Mouse (Mus musculus): ENCODE results near the gene Kif13a.

Kif13a gene

DNA sequence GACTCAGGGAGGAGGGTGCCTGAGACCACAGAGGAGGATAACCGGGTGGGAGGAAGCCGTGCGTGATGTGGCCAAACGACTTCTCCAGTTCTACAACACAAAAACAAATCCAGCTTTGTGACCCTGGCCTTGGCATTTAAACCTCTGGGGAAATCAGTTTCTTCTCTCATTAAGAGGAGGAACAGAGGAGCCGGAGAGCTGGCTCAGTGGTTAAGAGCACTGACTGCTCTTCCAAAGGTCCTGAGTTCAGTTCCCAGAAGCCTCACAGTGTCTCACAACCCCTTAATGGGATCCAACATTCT lies 44.0 kb downstream of the Kif13a start:
- no peak for ATAC-seq (ENCODE audit: insufficient number of reproducible peaks, low FRiP score, low TSS enrichment)

DNA sequence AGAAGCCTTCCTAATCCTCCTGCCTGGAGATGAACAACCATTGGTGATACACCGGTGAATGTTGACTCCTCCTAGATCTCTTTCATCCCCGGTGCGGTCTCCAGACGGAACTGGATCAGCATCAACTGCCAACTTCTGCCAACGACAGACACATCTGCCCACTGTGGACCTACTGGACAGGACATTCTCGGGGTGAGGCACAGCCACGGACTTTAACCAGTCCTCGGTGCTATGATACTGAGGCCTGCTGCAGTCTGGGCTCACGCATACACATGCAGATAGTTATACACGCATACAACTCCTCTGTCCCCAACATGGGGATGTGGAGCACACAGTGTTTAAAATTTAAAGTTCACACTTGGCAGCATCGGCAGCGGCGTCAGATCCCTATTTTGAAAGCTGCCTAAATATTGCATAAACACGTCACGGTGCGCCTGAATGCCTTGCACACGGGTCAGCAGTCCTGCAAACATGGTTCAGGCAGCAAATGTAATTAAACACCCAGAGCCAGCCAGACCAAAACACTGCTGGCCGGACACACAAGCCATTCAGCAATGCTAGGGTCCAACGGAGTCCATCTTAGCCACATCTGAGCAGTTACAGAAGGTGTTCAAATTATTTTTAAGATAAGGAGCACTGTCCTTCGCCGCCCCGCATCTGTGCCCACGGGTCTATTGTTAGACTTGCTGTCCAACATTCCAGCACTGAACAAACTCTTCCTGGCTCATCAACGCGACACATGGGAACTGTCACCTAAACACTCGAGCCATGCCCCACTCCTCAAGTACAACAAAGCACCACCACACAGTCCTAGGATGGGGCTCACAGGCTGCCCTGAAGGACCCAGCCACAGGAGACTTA lies 44.5 kb downstream of the Kif13a start:
- no peak for ATAC-seq (ENCODE audit: insufficient number of reproducible peaks, low FRiP score, low TSS enrichment)

DNA sequence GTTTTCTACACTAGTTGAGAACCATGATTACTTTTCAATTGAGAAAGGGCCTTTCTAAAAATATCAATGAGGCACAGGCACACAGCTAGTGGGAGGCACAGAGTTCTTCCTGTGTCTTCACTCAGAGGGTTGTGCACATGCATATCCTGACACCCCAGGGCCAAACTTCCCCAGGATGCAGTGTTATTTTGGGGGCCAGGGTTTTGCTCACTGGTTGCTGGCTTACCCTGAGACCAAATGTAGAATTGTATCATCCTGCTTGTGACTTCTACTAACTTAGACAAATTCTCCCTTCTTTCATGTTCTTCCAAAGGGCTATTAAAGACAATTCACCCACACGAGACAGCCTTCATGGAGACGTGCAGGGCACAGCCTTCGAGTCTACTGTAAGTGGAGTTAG lies 45.7 kb downstream of the Kif13a start:
- no peak for ATAC-seq (ENCODE audit: insufficient number of reproducible peaks, low FRiP score, low TSS enrichment)

DNA sequence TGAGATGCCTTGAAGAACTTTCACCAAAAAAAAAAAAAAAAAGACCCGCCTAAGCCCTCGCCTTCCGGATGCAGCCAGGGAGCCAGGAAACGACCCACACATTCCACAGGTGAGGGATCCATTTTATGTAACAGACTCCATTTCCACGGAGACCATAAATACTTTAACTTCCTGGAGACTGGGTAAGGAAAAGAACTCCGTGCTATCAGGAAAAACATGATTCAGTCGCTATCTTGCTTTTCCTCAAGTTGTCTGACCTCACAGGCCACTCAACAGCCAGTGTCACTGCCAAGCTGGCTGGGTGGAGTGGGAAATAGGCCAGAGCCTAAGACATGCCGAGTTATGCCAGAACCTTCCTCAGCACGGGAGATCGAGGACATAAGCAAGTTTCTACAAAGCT lies 46.3 kb downstream of the Kif13a start:
- ATAC-seq (ENCODE audit: insufficient number of reproducible peaks, low FRiP score, low TSS enrichment) = no peak

DNA sequence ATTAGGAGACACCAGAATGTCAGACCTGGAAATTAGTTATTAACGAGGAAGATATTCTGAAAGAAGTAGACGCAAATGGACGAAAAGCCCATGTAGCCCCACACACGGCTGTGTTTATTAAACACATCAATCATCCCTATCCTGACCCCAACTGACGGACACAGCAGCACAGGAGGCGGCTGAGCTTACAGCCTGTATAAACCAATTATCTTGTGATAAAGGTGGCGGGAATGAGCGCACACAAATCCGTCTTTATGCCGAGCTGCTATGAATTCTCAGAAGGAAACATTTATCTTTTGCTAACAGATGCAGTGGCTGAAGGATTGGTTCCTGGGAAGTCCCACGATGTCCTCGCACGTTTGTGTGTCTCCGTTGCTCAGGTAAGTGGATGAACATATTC lies 48.9 kb downstream of the Kif13a start:
- ATAC-seq (ENCODE audit: insufficient number of reproducible peaks, low FRiP score, low TSS enrichment) = no peak

DNA sequence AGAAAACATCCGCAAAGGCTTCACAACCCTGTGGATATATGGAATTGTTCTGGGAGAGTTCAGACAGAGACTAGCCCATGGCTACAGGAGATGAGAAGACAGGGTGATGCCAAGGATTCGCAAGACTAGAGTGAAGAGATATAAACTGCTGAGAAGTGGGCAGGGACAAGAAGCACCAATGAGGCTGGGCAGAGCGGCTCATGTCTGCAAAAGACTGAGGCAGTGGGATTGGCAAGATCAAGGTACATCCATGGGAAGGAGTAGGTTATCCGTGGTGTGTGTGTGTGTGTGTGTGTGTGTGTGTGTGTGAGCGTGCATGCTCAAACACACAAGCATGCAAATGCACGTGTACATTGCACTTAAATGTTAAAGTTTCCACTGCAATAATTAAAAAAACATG lies 49.4 kb downstream of the Kif13a start:
- ATAC-seq (ENCODE audit: insufficient number of reproducible peaks, low FRiP score, low TSS enrichment) = no peak

DNA sequence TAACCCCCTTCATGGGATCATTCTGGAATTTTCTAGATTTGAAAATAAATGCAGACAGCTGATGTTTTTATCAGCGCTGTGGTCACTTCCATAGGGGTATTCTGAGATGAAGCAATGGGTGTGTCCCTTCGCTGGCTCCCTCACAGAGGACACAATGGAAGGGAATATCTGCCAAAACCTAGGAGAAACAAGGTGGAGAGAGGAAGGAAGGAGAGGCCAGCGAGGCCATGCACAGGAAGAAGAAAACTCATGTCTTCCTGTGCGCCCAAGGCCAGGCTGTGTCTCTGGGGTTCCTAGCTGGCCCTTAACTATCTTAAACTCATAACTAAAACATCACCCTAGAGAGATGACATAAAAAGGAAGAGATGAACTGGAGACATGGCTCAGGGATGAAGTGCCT lies 52.6 kb downstream of the Kif13a start:
- ATAC-seq (ENCODE audit: insufficient number of reproducible peaks, low FRiP score, low TSS enrichment) = no peak

DNA sequence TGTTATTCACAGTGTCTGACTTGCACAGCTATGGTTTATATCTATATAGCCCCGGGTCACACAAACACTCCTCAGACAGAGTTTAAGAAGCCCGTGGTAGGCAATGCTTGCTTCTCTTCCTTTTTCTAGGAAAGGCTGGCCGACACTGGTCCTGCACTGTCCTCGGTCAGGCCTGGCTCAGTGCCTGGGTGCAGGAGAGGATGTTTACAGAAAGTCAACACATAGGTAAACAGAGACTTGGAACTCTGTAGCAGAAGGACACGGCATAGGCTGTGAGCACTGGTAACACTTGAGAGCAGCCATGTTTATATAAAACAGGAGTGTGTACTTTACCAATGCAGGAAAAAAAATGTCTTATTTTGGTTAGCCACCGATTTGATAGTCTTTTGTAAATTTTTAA lies 54.3 kb downstream of the Kif13a start:
- ATAC-seq (ENCODE audit: insufficient number of reproducible peaks, low FRiP score, low TSS enrichment) = no peak

DNA sequence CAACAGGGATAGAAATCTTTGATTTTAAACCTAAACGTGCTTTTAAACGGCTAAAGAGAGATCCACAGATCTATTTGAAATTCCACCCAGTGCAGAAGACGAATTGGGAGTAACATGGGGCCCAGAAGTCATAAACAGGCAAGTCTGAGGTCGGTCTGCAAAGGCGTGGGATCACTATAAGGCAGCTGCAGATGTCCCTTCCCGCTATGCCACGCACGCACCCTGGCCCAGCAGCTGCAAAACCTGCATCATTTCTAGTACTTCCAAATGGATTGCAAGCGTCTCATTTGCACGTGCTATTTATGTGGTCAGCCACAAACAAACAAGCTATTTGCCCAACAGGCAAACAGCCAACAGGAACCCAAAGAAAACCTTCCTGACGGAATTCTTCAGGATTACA lies 56.9 kb downstream of the Kif13a start:
- ATAC-seq (ENCODE audit: insufficient number of reproducible peaks, low FRiP score, low TSS enrichment) = no peak

DNA sequence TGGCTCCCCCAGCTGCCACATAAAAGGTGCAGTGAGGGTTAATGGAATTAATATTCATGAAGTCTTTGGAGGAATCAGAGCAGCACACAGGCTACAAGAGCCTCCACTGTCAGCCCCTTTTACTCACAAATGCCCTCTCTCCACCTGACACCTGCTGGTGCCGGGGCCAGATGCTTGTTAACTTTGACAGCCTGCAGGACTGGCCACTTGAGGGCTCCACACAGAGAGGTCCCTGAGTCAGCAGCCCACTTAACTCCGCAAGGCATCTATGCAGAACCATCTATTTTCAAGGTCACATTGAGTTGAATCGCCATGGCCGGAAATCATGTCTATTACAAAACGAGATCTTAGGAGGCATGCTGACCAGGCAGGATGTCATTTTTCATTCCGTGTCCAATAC lies 57.5 kb downstream of the Kif13a start:
- ATAC-seq (ENCODE audit: insufficient number of reproducible peaks, low FRiP score, low TSS enrichment) = no peak

DNA sequence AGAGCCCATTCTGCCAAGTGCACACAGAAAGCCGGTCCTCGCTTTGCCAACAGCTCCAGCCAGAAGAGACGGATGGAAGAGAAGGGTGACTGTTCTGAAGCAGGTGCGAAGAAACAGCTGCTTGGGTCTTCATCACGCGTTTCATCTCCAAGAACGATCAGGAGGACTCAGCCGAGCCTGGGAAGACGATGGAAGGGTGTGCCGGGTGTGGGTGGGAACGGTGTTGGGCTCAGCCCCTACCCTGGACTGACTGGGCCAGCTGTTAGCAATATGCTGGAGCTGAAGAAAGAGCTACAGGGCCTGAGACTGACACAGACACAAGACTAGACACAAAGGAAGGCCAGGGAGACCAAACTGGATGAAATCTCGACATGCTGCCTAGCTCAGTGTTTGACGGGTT lies 60.2 kb downstream of the Kif13a start:
- no peak for ATAC-seq (ENCODE audit: insufficient number of reproducible peaks, low FRiP score, low TSS enrichment)

DNA sequence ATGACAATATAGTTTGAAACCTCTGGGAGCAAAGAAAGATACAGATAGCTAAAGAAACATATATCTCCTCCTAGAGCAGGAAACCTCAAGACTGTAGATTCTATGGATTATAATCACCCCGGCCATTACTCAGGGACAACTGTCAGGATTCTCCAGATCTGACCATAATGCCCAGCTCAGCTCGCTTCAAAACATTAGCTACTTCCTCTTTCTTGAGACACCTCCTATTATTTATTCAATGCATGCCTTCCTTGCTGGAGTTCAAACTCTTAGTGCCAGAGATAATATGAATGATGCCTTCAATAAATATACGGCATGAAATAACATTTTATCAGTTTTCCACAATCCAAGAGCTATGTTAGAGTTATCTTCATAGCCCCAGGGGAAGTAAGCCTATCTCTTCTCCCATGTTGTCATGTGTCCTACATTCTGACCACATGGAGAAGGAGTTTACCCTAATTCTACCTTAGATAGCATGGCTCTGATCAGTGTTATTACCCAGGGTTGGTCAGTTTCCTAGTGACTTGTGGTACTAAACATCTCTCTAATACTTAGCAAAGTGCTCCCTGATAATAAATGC lies 66.4 kb downstream of the Kif13a start:
- ATAC-seq (ENCODE audit: insufficient number of reproducible peaks, low FRiP score, low TSS enrichment) = no peak

DNA sequence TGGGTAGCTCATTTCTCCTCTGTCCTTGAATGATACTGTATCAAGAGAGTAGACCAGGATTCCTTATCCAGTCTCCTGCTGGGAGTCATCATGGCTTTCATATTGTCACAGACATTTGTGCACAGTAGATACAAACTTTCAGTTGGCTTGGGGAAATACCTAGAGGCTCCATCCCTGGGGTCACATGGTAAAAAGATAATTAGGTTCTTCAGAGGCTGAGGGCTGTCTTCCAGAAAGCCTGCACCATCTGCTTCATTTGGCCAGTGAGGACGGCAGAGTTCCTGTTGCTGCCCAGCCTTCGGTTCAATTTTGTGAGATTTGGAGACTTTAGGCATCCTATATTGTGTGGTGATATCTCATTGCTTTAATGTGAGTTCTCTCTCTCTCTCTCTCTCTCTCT lies 69.8 kb downstream of the Kif13a start:
- ATAC-seq (ENCODE audit: insufficient number of reproducible peaks, low FRiP score, low TSS enrichment) = peak; percentile 91

DNA sequence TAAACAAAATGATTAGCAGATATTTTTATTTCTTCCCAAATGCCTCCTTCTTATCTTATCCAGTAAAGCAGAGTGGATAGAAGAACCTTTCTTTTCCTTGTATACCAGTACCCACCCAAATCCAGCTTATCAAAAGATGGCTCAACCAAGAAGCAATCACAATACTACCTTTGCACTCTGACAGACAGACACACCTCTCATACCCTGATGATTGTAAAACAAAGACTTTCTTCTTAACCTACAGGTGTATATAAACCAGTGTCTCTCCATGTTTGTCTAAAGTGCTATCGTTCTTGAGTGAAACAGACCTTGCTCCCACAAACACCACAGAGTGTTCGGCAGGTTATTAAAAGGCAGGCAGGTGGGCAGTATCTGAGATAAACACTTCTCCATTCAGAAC lies 70.5 kb downstream of the Kif13a start:
- ATAC-seq (ENCODE audit: insufficient number of reproducible peaks, low FRiP score, low TSS enrichment) = no peak

DNA sequence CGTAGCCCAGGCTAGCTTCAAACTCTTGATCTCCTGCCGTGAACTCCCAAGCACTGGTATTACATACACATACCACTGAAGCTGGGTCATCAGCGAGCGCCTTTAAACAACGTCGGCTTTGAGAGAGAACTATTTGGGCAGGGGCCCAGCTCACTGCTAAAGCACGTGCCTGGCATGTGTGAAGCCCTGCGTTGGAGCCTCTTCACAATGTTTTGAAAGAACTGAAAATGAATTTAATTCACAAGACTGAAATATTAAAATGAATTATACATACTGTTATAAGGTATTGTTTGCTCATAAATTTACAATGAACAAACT lies 70.9 kb downstream of the Kif13a start:
- ATAC-seq (ENCODE audit: insufficient number of reproducible peaks, low FRiP score, low TSS enrichment) = no peak

DNA sequence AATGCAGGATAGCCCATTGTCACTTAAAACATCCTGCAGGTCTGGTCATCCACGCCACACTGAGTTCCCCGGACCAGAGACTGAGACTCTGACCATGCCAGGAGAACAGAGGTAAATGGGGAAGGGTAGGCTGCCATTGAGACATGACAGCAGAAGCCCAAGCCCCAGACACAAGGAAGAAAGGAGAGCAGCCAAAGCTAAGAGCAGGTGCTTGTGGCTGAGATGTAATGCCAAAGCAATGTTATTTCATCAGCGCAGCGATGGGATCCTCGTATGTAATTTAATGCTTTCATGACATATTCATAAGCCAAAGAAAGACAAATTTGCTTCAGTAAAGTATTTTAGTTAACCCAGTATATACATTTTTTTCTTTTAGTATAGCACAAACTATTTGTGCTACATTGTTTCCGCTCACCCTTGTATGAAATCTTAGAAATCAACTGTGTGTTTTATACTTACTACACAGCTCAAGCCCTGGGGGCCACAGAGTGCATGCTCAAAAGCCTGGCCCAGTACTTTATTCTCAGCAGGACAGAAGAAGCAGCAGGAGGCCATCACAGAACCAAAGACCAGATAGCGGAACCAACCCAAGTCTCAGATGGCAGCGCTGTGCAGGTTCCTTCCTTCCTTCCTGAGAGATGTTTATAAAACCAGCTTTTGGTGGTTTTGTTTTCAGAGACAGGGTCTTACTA lies 71.4 kb downstream of the Kif13a start:
- no peak for ATAC-seq (ENCODE audit: insufficient number of reproducible peaks, low FRiP score, low TSS enrichment)

DNA sequence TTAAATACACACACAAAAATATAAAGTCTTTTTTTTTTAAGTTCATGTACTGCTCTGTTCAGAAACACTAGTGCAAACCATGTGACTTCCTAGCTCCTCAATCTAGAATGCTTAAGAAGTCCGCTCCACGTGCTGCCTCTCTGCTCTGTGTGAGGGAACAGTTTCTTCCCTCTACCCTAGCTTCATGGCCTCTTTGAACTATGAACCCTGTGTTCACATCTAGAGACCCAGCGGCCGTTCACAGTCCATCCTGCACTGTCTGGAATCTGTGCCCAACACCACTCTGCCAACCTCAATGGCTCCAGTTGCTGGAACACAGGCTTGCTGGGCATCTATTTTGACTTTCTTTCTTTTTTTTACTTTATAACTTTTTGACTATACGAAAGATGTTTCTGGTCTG lies 75.2 kb downstream of the Kif13a start:
- no peak for ATAC-seq (ENCODE audit: insufficient number of reproducible peaks, low FRiP score, low TSS enrichment)

DNA sequence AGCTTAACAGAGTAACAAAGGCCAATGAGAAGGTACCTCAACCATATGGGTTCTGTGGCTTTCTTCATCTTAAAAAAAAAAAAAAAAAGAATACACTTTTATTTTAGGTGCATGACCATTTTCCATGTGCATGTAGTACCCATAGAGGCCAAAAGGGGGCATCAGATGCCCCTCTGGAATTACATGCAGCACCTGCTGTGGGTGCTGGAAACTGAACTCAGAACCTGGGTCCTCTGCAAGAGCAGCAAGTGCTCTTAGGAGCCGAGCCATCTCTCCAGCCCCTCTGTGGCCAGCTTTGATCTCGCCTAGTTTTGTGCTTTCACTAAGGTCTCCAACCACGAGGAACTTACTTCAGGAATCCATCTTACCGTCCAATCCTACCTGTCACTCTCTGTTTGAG lies 77.2 kb downstream of the Kif13a start:
- ATAC-seq (ENCODE audit: insufficient number of reproducible peaks, low FRiP score, low TSS enrichment) = no peak

DNA sequence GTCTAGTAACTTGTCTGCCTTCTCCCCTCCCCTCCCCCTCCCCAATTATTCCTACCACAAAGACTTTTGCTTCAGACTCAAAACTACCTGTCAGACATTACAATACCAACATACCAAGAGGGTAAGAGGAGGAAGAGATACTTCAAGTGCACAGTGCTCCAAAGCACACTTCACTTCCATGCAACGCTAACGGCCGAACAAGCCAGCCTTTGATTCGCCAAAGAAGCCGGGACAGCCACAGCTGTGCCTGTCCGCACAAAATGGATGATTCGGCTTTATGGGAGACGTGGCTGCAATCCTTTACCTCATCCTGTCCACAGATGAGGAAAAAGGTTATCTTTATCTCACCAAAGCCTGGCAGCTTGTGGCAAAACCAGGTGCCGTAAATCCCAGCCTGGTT lies 84.2 kb downstream of the Kif13a start:
- no peak for ATAC-seq (ENCODE audit: insufficient number of reproducible peaks, low FRiP score, low TSS enrichment)

DNA sequence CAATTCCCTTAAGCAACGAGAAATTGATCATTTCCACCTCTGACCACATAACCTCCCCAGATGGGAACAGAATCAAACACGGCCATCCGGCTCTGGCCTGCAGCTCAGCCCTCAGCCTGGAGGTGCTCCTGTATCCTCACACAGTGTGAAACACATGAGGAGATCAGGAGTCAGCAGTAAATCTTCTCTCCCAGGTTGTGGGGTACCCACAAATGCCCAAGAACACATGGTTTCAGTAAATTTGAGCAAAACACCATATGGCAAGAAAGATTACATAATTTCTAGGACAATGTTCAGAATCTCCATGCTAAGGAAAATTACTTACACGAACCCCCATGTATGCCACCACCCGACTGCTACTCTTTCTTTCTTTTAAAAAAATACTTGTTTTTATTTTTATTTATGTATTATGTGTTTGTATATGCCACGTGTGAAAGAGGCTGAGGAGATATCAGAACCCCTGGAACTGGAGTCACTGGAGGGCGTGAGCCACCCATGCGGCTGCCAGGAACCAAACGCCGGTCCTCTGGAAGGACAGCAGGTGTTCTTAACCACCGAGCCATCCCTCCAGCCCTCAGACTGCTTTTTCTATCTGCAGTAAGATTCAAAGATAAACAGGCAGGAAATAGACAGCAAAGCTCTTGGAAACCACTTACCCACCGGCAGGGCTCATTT lies 85.0 kb downstream of the Kif13a start:
- ATAC-seq (ENCODE audit: insufficient number of reproducible peaks, low FRiP score, low TSS enrichment) = peak; percentile 50; the same call in 1 of the 2 replicates

DNA sequence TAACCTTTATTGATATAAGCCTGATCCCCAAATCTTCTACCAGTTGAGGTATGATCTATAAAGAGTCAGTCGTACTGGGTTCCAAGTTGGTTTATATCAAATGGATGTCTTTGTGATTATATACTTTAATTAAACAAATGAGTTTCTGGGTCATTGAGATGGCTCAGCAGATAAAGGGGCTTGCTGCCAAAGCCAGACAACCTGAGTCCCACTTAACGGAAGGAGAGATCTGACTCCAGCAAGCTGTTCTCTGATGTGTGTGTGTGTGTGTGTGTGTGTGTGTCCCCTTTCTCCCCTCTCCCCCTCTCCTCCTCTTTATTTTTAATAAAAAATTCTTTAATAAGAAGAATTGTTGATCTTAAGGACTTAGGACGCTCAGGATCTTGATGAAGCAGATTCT lies 86.0 kb downstream of the Kif13a start:
- ATAC-seq (ENCODE audit: insufficient number of reproducible peaks, low FRiP score, low TSS enrichment) = no peak

Measured in cerebellum, adult (tissue).